Comparison of ENCODE assay signal across 12 mouse cellular contexts in the genomic region with DNA sequence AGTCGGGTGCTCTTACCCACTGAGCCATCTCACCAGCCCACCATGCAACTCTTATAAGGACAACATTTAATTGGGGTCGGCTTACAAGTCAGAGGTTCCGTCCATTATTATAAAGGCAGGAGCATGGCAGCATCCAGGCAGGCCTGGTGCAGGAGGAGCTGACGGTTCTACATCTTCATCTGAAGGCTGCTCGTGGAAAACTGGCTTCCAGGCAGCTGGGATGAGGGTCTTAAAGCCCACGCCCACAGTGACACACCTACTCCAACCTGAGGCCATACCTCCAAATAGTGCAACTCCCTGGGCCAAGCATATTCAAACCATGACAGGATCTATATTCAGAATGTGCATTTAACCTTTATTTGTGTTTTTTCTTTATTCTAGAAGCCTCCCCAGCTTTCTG.
"Had no signal": no experiment of that assay in that cellular context is flagged by ENCODE, and none has a peak within 500 bp of the region (broad histone marks: within the 10 kb centered on the region; RNA-seq: fewer than 3 reads in every experiment).

No protein-coding gene starts in this region.

- DNase-seq: gastrocnemius, adult 2 months; gastrocnemius, postnatal 10 days; gastrocnemius, postnatal 25 days; heart, postnatal 10 days; heart, postnatal 36 days; kidney, adult 18-20 months; kidney, adult 8-10 months; kidney, postnatal 10 days; kidney, postnatal 25 days; kidney, postnatal 4 days; liver; liver, embryonic 13.5 days had no signal
